Mouse (Mus musculus) bone marrow macrophage, adult 2 months (primary cell): ENCODE results near the gene Tut1. TPM values are rescaled to one million over a fixed set of nuclear protein-coding genes. Genes with fewer than 3 reads are reported as not detected.

Experiments
- H3K27ac ChIP-seq: 2 replicates; pipeline ENCODE4 v1.5.1; 2012; ENCODE audit warnings: low read depth, low read length; ENCODE audit not compliant: insufficient read depth
- H3K4me1 ChIP-seq: 2 replicates; pipeline ENCODE4 v1.6.1; 2012; ENCODE audit warnings: low read length; ENCODE audit not compliant: control insufficient read depth, insufficient read depth
- H3K4me3 ChIP-seq: 2 replicates; pipeline ENCODE4 v1.5.1; 2012; ENCODE audit warnings: mild to moderate bottlenecking, low read length, moderate library complexity; ENCODE audit not compliant: insufficient read depth
- CTCF ChIP-seq: IDR thresholded peaks from 2 replicates; pipeline ENCODE4 v1.5.1; 2012; ENCODE audit warnings: low read depth, mild to moderate bottlenecking, low read length, moderate library complexity
- POLR2A ChIP-seq: IDR thresholded peaks from 2 replicates; pipeline ENCODE4 v1.6.1; 2012; ENCODE audit warnings: mild to moderate bottlenecking, low read depth, low read length, borderline replicate concordance
- polyA plus RNA-seq: library from polyadenylated mRNA; stranded (reverse); fragments of >200 nt; gene quantifications from 2 replicates; pipeline ENCODE4 v1.2.4, GENCODE M21; 2012; ENCODE audit not compliant: missing spikeins, insufficient read depth, insufficient read length

The Tut1 gene
- polyA plus RNA-seq, 1 experiment = 12.5 TPM

DNA sequence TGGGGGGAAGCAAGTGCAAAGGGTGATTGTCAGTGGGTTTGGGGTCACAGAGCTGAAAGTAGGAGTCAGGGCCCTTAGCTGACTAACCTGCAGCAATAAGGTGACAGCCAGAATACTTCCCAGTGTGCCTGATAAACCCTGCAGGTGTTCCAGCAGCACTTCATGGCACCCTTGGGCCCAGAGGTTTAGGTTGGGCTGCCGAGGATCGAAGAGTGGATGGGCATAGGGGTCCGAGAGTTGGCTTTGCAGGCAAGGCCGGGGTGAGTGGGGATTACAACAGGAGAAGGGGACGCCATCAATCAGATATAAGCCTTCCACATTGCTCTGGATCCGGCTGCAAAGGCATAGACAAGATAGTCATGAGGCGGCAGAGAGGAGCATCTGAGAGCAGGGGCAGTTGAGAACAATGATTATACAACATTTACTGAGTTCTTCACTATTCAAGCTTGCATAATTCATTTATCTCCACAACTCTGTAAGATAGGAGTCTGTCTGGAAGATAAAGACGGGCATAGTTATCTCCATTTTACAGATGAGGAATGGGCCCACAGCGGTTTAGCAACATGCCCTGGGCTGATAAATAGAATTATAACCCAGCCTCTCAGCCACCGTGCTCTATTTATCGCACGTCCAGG, 25.6 kb upstream of the Tut1 start:
- TF ChIP-seq CTCF (no peak), POLR2A (no peak)
- no peak overlapping the region for H3K4me3 ChIP-seq
- peaks cover 6% of the 10 kb centered on the region for H3K4me1 ChIP-seq
- no peak overlapping the region for H3K27ac ChIP-seq

DNA sequence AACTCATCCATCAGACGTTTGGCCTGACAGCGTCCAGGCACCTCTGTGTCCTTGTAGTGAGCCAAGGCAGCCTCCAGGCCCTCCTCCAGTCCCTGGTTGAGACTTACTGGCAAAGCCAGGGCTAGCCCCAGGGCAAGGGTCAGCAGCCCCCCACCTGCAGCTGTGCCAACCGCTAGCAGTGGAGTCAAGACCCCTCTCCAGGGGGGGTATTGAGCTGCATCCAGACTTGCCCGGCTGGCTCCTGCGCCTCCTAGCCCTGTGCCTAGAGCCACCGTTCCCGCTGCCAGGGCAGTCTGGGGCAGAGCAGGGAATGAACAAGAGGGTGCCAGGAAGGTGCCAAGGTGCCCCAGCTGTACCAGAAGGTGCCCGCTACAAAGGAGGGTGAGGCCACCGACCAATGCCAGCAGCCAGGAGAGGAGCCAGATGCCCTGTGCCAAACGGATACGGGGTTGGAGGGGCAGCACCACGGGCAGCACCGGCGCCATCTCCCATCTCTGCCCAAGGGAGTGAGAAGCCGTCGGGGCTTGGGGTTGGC, 24.9 kb upstream of the Tut1 start:
- H3K4me3 ChIP-seq = peak overlapping the region; percentile 79; the same call in 1 of the 2 replicates
- TF ChIP-seq POLR2A = no peak
- TF ChIP-seq CTCF = no peak
- H3K4me1 ChIP-seq = peaks cover 6% of the 10 kb centered on the region
- no peak overlapping the region for H3K27ac ChIP-seq

DNA sequence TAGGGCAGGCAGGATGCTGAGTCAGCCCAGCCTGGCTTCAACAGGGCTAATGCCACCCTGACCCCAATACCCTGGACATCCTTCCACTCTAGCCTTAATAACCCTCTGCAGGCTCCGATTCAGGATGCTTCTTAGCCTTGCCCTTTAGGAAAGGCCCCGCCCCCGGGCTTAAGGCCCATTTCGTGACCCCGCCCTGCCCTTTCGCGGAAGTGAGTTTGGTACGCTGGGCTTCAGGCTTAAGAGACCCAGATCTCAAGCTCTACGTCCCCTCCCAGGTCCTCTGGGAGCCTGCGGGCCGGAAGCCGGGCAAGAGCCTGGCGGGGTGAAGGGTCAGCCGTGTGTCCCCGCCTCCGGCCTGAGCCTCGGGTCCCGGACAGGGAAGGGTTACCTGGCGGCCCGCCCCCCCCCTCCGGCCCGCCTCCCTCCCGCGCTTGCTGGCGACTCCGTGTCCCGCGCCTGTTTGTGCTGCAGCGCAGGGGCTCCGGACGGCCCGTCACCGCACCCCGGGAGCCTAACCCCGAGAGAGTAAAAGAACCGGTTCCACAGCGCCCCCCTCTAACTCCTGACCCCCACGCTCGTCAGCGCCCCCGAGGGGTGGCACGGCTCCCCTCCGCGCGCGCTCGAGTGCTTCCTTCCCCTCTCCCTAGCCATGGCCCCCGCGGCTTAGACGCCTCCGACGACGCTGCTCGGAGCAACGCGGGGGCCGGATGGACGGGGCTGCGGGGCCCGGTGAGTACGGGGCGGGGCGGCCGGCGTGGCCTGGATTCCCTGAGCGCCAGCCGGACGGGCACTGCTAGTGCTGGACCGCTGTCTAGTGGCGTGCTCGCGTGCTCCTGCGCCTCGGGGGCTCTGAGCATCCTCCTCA, 24.2 kb upstream of the Tut1 start, which contains the start of the genes Rom1 and Eml3:
Gene Rom1, minus strand, starts transcription at position 133 of the 865 bp plus-strand sequence.
Gene Eml3, plus strand, starts transcription at position 329 of the 865 bp plus-strand sequence.
- peak within 1 kb of the TSS; percentile 79 for H3K4me3 ChIP-seq
- H3K4me1 ChIP-seq = peaks cover 6% of the 10 kb centered on the region
- peak within 1 kb of the TSS; percentile 71 for H3K27ac ChIP-seq
- no peak; the same call in 1 of the 2 replicates for TF ChIP-seq CTCF
- TF ChIP-seq POLR2A = no peak

DNA sequence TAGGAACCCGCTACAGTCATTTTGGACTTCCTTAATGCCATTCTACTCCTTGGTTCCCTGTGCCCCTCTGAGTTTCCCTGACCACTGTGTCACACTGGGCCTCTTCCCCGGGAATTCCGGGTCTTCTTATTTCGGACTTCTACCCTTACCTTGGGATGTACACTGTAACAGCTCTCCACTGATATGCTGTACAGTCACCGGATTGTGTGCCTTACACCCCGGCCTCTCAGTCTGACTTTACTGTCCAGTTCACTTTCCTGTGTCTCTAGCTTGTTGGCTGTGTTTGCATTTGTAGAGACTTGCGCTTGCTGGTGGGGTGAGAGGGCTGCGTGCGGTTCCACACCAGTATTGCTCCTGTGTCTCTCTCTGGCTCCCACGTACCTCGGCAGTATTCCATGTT, 23.5 kb upstream of the Tut1 start:
- TF ChIP-seq POLR2A (no peak), CTCF (no peak)
- H3K4me1 ChIP-seq = peaks cover 6% of the 10 kb centered on the region
- H3K27ac ChIP-seq = peak overlapping the region; percentile 71
- peak overlapping the region; percentile 79 for H3K4me3 ChIP-seq

DNA sequence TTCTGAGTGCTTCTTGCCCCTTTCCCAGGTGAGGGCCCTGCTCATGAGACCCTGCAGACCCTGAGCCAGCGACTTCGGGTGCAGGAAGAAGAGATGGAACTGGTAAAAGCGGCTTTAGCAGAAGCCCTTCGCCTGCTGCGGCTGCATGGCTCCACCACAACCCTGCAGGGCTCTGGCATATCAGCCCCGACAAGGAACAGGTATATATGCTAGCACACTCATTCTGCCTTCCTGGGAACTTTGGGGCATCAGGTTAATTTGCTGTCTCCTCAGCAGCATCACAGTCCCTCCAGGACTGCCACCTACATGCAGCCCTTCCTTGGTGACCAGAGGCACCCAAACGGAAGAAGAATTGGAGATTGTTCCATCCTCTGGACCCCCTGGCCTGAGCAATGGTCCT, 22.9 kb upstream of the Tut1 start:
- peak overlapping the region; percentile 79 for H3K4me3 ChIP-seq
- H3K27ac ChIP-seq = no peak overlapping the region
- TF ChIP-seq POLR2A = no peak
- H3K4me1 ChIP-seq = peaks cover 6% of the 10 kb centered on the region

DNA sequence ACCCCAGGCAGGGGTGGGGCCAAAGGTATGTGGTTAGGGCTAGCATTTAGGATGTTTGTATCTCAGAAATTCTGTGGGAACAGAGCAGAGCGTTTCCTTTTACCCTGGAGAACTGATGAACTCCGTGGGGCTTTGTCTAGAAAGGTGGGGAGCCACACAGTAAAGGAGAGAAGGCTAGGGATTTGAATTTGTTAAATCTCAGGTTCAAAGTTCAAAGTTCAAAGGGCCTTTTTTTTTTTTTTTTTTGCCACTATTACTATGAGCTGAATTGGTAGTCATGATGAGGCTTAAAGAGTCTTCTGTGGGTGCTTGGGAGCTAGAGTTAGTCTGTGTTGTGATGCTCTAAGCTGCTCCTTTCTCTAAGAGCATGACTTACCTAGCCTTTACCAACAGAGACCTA, 16.9 kb upstream of the Tut1 start:
- Histone ChIP-seq H3K4me1 (peaks cover 16% of the 10 kb centered on the region), H3K4me3 (no peak overlapping the region), H3K27ac (no peak overlapping the region)
- TF ChIP-seq POLR2A = no peak
- TF ChIP-seq CTCF = no peak

DNA sequence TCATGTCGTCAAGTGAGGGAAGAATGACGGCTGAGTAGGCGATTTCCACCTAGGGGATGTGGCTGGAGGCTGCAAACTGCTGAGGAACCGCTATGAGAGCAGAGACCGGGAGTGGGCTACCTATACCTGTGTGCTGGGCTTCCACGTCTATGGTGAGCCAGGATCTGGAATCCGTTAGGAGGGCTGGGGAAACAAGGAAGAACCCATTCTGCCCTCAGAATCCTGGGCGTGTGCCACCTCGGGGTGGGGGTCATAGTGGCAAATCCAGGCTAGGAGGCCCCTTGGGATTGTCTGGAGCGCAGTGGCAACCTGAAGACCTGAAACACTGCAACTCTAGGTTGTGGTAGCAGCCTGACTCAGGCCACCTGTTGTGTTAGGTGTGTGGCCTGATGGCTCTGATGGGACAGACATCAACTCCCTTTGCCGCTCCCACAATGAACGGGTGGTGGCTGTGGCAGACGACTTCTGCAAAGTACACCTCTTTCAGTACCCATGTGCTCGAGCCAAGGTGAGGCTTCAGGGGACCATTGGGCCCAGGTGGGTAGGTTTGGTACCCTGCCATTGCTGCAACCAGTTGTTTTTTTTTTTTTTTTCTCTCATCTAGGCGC, 13.0 kb upstream of the Tut1 start:
- H3K4me3 ChIP-seq = no peak overlapping the region
- TF ChIP-seq CTCF = no peak
- no peak for TF ChIP-seq POLR2A
- no peak overlapping the region for H3K27ac ChIP-seq
- peaks cover 31% of the 10 kb centered on the region for H3K4me1 ChIP-seq

DNA sequence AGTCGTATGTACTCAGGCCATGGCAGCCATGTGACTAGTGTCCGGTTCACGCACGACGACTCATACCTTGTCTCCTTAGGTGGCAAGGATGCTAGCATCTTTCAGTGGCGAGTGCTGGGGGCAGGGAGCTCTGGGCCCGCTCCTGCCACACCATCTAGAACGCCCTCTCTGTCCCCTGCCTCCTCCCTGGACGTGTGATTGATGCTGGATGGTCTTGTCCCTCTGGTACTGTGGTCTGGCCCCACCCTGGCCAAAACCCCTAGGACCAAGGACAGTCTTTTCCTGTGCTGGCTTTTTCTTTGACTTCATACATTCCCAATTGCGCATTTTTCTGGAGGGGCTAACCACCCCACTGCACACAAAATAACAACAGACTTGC, 12.5 kb upstream of the Tut1 start:
- no peak overlapping the region for H3K27ac ChIP-seq
- H3K4me3 ChIP-seq = peak overlapping the region; percentile 20; the same call in 1 of the 2 replicates
- TF ChIP-seq POLR2A (no peak), CTCF (0 out of 2 replicates have a peak, but pooled peaks have one; percentile 16)
- H3K4me1 ChIP-seq = peaks cover 35% of the 10 kb centered on the region

DNA sequence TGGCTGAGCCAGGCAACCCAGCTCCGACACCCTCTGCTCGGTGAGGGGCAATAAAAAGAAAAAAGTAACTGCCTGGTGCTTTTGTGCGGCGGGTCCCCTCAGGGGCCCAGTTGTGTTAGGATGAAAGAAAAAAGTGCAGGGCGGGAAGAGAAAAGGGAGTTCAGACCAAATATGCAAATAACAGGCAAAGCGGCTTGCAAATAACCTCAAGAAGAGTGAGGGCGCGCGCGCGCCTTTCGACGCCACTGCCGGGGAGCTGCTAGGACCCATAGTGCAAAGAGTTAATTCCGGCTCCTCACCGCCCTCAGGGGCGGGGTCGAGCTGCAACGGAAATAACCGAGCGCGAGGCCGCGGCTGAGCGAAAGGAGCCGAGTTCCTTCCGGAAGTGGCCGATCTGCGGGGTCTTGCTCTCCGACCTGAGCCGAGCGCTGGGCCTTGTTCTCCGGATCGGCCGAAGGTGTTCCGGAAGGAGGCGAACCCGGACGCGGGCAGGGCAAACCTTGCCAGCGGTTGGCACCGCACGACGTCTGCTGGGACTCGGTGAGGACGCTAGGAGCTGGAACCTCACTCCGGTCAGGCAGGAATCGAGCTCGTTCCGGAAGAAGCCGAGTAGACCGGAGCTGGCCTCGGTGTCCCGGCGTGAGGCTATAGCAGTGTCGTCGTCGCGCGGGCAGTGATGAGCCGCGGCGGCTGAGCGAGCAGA, 12.0 kb upstream of the Tut1 start, which contains the start of gene Mta2:
Gene Mta2, plus strand, starts transcription at position 361 of the 703 bp plus-strand sequence.
- peak within 1 kb of the TSS; percentile 84 for H3K27ac ChIP-seq
- no peak for TF ChIP-seq POLR2A
- TF ChIP-seq CTCF = no peak
- H3K4me3 ChIP-seq = peak within 1 kb of the TSS; percentile 93
- peaks cover 35% of the 10 kb centered on the region for H3K4me1 ChIP-seq
